Mouse (Mus musculus) thymus, postnatal 4 days (tissue): Measurements from ENCODE around the gene Bco2.

Experiments used
- DNase-seq: peaks from one replicate; pipeline ENCODE4 v3.0.0; 2021

The Bco2 gene

GRCm38 (mm10) chr9:50502949-50503348 lies 52.0 kb downstream of the Bco2 start:
- DNase-seq, result no peak

- no peak for DNase-seq
Measured at GRCm38 (mm10) chr9:50500974-50501501, 53.9 kb downstream of the Bco2 start.

GRCm38 (mm10) chr9:50500467-50500973 lies 54.5 kb downstream of the Bco2 start:
- DNase-seq, result no peak

GRCm38 (mm10) chr9:50499781-50500180 lies 55.2 kb downstream of the Bco2 start:
- no peak for DNase-seq

- DNase-seq, result no peak
Measured at GRCm38 (mm10) chr9:50498815-50499214, 56.2 kb downstream of the Bco2 start.

GRCm38 (mm10) chr9:50497536-50497935 lies 57.4 kb downstream of the Bco2 start:
- no peak for DNase-seq

- DNase-seq, result no peak
Measured at GRCm38 (mm10) chr9:50497076-50497475, 57.9 kb downstream of the Bco2 start.

GRCm38 (mm10) chr9:50496546-50496945 lies 58.4 kb downstream of the Bco2 start:
- DNase-seq, result no peak

- peak; percentile 50 for DNase-seq
Measured at GRCm38 (mm10) chr9:50496151-50496505, 58.9 kb downstream of the Bco2 start.

GRCm38 (mm10) chr9:50495405-50496150 lies 59.4 kb downstream of the Bco2 start:
- DNase-seq, result no peak

- DNase-seq, result no peak
Measured at GRCm38 (mm10) chr9:50494311-50494710, 60.7 kb downstream of the Bco2 start, which contains the start of gene Plet1. Plet1 (plus strand) TSS chr9:50494525.

- DNase-seq, result no peak
Measured at GRCm38 (mm10) chr9:50493777-50494176, 61.2 kb downstream of the Bco2 start.

GRCm38 (mm10) chr9:50491531-50492045 lies 63.4 kb downstream of the Bco2 start:
- no peak for DNase-seq

GRCm38 (mm10) chr9:50490836-50491235 lies 64.1 kb downstream of the Bco2 start:
- no peak for DNase-seq

GRCm38 (mm10) chr9:50485521-50485920 lies 69.5 kb downstream of the Bco2 start:
- no peak for DNase-seq
